Mouse (Mus musculus) embryonic fibroblast, embryonic 13.5 days (primary cell): ENCODE measurements around the gene Wfdc11.

Experiments
- CTCF ChIP-seq: IDR thresholded peaks from 2 replicates; pipeline ENCODE4 v1.5.1; 2011; ENCODE audit warnings: mild to moderate bottlenecking, control low read depth, low read length, moderate library complexity, borderline replicate concordance; ENCODE audit not compliant: insufficient read depth
- POLR2A ChIP-seq: IDR thresholded peaks from 2 replicates; pipeline ENCODE4 v1.6.1; 2011; ENCODE audit warnings: low read depth, mild to moderate bottlenecking, control low read depth, low read length, moderate library complexity

DNA sequence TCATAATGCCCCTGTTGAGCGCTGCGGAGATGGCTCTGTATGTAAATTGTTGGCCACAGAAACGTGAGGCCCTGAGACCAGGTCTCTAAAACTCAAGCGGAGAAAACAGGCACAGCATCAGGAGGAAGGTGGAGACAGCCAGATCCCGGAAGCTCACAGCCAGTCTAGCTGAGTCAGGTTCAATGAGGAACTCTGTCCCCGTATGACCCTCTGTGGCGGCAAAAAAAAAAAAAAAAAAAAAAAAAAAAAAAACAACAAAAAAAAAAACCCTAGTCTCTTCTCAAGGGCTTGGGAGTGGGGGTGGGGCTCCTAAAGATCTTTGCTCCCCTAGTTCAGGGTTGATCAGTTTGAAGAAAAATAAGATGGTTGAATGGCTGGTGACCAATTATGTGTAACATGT is 32.8 kb downstream of the Wfdc11 start:
- TF ChIP-seq CTCF (no peak), POLR2A (no peak)
